Mouse (Mus musculus) thymus, postnatal 4 days (tissue): ENCODE results near the gene Prl3d2.
"Not testable (repeated sequence)": the region's sequence is repeated elsewhere in the genome, so short reads cannot be mapped to it uniquely, and the experiment has no call there.

Source experiments
- DNase-seq: peaks from one replicate; pipeline ENCODE4 v3.0.0; 2021

The Prl3d2 gene

DNA sequence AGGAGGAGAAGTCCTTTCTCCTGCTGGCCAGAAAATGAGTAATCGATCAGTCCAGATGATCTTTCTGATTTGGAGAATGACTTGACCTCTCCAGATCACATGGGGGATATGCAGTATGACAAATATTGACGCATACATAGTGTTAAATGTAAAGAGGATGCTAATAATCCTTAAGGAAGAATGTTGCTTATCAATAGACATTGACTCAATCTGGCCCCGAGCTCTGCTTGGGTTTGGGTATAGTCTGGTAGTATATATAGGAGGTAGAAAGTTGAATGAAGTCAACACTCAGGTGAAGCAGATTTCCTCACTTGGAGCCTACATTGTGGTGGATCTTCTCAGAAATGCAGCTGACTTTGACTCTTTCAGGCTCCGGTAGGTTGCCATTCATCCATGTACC, at the start of gene Prl3d2:
Gene Prl3d2, plus strand, starts transcription at position 301 of the 400 bp plus-strand sequence.
- DNase-seq, result not testable (repeated sequence)

DNA sequence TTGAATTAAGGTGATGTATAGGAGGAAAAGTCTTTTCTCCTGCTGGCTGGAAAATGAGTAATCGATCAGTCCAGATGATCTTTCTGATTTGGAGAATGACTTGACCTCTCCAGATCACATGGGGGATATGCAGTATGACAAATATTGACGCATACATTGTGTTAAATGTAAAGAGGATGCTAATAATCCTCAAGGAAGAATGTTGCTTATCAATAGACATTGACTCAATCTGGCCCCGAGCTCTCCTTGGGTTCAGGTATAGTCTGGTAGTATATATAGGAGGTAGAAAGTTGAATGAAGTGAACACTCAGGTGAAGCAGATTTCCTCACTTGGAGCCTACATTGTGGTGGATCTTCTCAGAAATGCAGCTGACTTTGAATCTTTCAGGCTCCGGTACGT, 27.6 kb upstream of the Prl3d2 start, which contains the start of gene Prl3d1:
Gene Prl3d1, plus strand, starts transcription at position 301 of the 400 bp plus-strand sequence.
- not testable (repeated sequence) for DNase-seq

DNA sequence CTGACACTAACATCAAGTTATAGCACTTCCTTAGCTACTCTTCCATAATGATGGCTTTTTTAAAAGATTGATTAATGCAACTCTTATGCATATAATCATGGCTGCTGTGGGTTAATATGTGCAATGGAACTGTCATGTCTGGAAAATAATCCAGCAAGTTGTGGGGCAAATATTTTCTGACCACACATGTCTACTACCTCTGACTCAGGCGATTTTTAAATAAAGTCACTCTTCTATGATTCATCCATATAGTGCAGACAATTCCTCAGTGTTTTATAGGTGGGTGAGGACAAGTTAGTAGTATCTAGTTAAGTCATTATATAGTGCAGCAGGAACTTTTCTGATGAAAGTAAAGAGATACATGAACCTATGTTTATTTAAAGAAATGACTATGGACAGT, 26.8 kb downstream of the Prl3d2 start:
- DNase-seq, result no peak

DNA sequence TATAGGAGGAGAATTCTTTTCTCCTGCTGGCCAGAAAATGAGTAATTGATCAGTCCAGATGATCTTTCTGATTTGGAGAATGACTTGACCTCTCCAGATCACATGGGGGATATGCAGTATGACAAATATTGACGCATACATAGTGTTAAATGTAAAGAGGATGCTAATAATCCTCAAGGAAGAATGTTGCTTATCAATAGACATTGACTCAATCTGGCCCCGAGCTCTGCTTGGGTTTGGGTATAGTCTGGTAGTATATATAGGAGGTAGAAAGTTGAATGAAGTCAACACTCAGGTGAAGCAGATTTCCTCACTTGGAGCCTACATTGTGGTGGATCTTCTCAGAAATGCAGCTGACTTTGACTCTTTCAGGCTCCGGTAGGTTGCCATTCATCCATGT, 35.0 kb downstream of the Prl3d2 start, which contains the start of gene Prl3d3:
Gene Prl3d3, plus strand, starts transcription at position 301 of the 400 bp plus-strand sequence.
- DNase-seq, result not testable (repeated sequence)
